8 mouse cellular contexts compared by ENCODE assay signal in the genomic region with DNA sequence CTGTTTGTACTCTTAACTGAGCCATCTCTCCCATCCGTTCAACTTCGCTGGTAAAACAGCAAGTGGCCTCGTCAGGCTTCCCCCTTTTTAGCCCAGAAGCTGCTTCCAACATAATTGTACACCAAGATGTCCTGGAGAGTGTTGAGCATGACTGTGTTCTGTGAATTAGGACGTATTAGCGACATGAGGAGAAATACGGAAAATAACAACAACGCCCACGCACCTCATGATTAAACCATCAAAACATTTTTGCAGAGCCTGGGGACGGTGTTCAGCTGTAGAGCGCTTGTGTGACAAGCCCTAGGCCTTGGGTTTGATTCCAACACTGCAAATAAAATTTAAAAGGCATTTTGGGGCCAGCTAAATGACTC. TPM values are rescaled to one million over a fixed set of nuclear protein-coding genes. Genes with fewer than 3 reads are reported as not detected.
DNase-seq lines count a peak whose midpoint lies in the region; ATAC-seq and TF ChIP-seq lines count a peak whose summit lies in the region.

No protein-coding gene starts in this region.

- no peak for ATAC-seq in forebrain, embryonic 12.5 days (ENCODE audit: low FRiP score)
- ATAC-seq in intestine, embryonic 14.5 days (replicated peaks; ENCODE audit: low FRiP score, low TSS enrichment, low read depth), result no peak
- ATAC-seq in midbrain, embryonic 11.5 days (ENCODE audit: low FRiP score), result no peak

- H3K9ac ChIP-seq in MEL (ENCODE audit: control insufficient read depth, low read depth, low read length, poor library complexity, severe bottlenecking), result peak overlapping the region; percentile 86
- H3K9ac ChIP-seq in forebrain, embryonic 12.5 days, result peak overlapping the region; percentile 96; the same call in 1 of the 2 replicates
- H3K9ac ChIP-seq in intestine, embryonic 14.5 days (ENCODE audit: low read length), result peak overlapping the region; percentile 94
- H3K9ac ChIP-seq in midbrain, embryonic 11.5 days (ENCODE audit: low read length), result peak overlapping the region; percentile 95

- peak; percentile 63 to 76 for DNase-seq in heart, adult 18-20 months
- no peak for DNase-seq in heart, postnatal 25 days (ENCODE audit: low spot score)
- peak; percentile 74 for DNase-seq in MEL (ENCODE audit: low read depth, low spot score)
- no peak for DNase-seq in intestine, embryonic 14.5 days (ENCODE audit: low spot score)
- no peak for DNase-seq in midbrain, embryonic 11.5 days (ENCODE audit: low spot score, missing footprints)
- no peak for DNase-seq in embryo, embryonic 10 days (ENCODE audit: low spot score)
- DNase-seq in ovary, adult 18-20 months (ENCODE audit: low spot score), result no peak

- WGBS in forebrain, embryonic 12.5 days, result 22% methylated on average over 10 of the region's 10 CpGs
- 28% methylated on average over 10 of the region's 10 CpGs for WGBS in intestine, embryonic 14.5 days
- WGBS in midbrain, embryonic 11.5 days, result 27% methylated on average over 10 of the region's 10 CpGs

- TF ChIP-seq EP300 in MEL (IDR thresholded peaks at IDR 0.05; ENCODE audit: low read depth in 1 of 2, low read length in 2 of 2), result no peak

- peak overlapping the region; percentile 85 for H3K27ac ChIP-seq in MEL (ENCODE audit: control insufficient read depth, low read depth, low read length)
- peak overlapping the region; percentile 92 for H3K27ac ChIP-seq in forebrain, embryonic 12.5 days
- peak overlapping the region; percentile 96 for H3K27ac ChIP-seq in intestine, embryonic 14.5 days (ENCODE audit: low read depth)
- H3K27ac ChIP-seq in midbrain, embryonic 11.5 days (ENCODE audit: low read depth, low read length), result peak overlapping the region; percentile 91

- TF ChIP-seq POLR2A in MEL (IDR thresholded peaks at IDR 0.05; ENCODE audit: control insufficient read depth in 1 of 2, insufficient read depth in 1 of 2, low read depth in 1 of 2, low read length in 2 of 2, poor library complexity in 1 of 2), result no peak

- H3K4me1 ChIP-seq in MEL (ENCODE audit: control insufficient read depth in 1 of 2, insufficient read depth in 2 of 2, low read length in 2 of 2), result peaks cover 8 to 21% of the 10 kb centered on the region in 2 experiments
- H3K4me1 ChIP-seq in forebrain, embryonic 12.5 days, result peaks cover 18% of the 10 kb centered on the region
- H3K4me1 ChIP-seq in intestine, embryonic 14.5 days (replicated peaks; ENCODE audit: control insufficient read depth, insufficient read depth, low read length), result peaks cover 14% of the 10 kb centered on the region
- H3K4me1 ChIP-seq in midbrain, embryonic 11.5 days (ENCODE audit: control insufficient read depth, insufficient read depth, low read length), result peaks cover 6% of the 10 kb centered on the region; the same call in 1 of the 2 replicates

- H3K79me2 ChIP-seq in MEL (ENCODE audit: control insufficient read depth, insufficient read depth, low read length, poor library complexity), result peaks cover 10% of the 10 kb centered on the region

- no peak for TF ChIP-seq CTCF in MEL (IDR thresholded peaks at IDR 0.05 in 2 of 3, conservative IDR thresholded peaks at IDR 0.05 in 1 of 3; ENCODE audit: control insufficient read depth in 1 of 3, insufficient read depth in 1 of 3, low read depth in 2 of 3, low read length in 3 of 3, poor library complexity in 1 of 3, severe bottlenecking in 1 of 3)

- peaks cover 0 to 18% of the 10 kb centered on the region in 2 experiments; a peak in 2 of 4 replicates for H3K36me3 ChIP-seq in MEL (ENCODE audit: control insufficient read depth in 1 of 2, insufficient read depth in 2 of 2, low read length in 2 of 2)
- H3K36me3 ChIP-seq in forebrain, embryonic 12.5 days (replicated peaks), result no peaks in the 10 kb centered on the region
- no peaks in the 10 kb centered on the region for H3K36me3 ChIP-seq in intestine, embryonic 14.5 days (ENCODE audit: control insufficient read depth, insufficient read depth, low read length)
- no peaks in the 10 kb centered on the region for H3K36me3 ChIP-seq in midbrain, embryonic 11.5 days (ENCODE audit: control insufficient read depth, insufficient read depth, low read length)

- peak overlapping the region; percentile 81 for H3K4me2 ChIP-seq in forebrain, embryonic 12.5 days
- peak overlapping the region; percentile 67 for H3K4me2 ChIP-seq in intestine, embryonic 14.5 days (ENCODE audit: low read length)
- peak overlapping the region; percentile 55 for H3K4me2 ChIP-seq in midbrain, embryonic 11.5 days

- peak overlapping the region; percentile 69 to 89 for H3K4me3 ChIP-seq in MEL (ENCODE audit: control insufficient read depth in 1 of 2, insufficient read depth in 1 of 2, low read depth in 2 of 2, low read length in 2 of 2)
- H3K4me3 ChIP-seq in forebrain, embryonic 12.5 days (replicated peaks), result peak overlapping the region; percentile 77
- H3K4me3 ChIP-seq in intestine, embryonic 14.5 days (ENCODE audit: low read depth, low read length), result peak overlapping the region; percentile 85
- H3K4me3 ChIP-seq in midbrain, embryonic 11.5 days (ENCODE audit: low read depth, low read length), result peak overlapping the region; percentile 83

- intact Hi-C loops in heart, postnatal 25 days (cut with DNase I), result loop anchor here (5.0 to 10.0 kb wide), 2 partner anchors 57 to 304 kb away; a partner anchor contains a TSS

- H3K27me3 ChIP-seq in MEL (ENCODE audit: control insufficient read depth in 1 of 2, insufficient read depth in 2 of 2, low read length in 2 of 2), result no peaks in the 10 kb centered on the region
- no peaks in the 10 kb centered on the region for H3K27me3 ChIP-seq in forebrain, embryonic 12.5 days
- H3K27me3 ChIP-seq in intestine, embryonic 14.5 days (replicated peaks; ENCODE audit: control insufficient read depth, insufficient read depth, low read length), result no peaks in the 10 kb centered on the region
- no peaks in the 10 kb centered on the region for H3K27me3 ChIP-seq in midbrain, embryonic 11.5 days (ENCODE audit: control insufficient read depth, insufficient read depth, low read length)

- no peaks in the 10 kb centered on the region for H3K9me3 ChIP-seq in MEL (replicated peaks; ENCODE audit: insufficient read depth, low read length)
- no peaks in the 10 kb centered on the region for H3K9me3 ChIP-seq in forebrain, embryonic 12.5 days
- H3K9me3 ChIP-seq in intestine, embryonic 14.5 days (ENCODE audit: control insufficient read depth, low read length), result no peaks in the 10 kb centered on the region
- no peaks in the 10 kb centered on the region for H3K9me3 ChIP-seq in midbrain, embryonic 11.5 days (ENCODE audit: control insufficient read depth, low read length)

- no peak for TF ChIP-seq RAD21 in MEL (IDR thresholded peaks at IDR 0.05; ENCODE audit: low read depth, low read length)

TF ChIP-seq in MEL, 35 proteins besides CTCF, POLR2A, EP300 and RAD21:
- TF ChIP-seq MAFK (IDR thresholded peaks at IDR 0.05; ENCODE audit: borderline replicate concordance, low read depth, low read length) (no peak), MYC (IDR thresholded peaks at IDR 0.05; ENCODE audit: low read depth, low read length) (no peak), CHD1 (IDR thresholded peaks at IDR 0.05; ENCODE audit: low read depth, low read length) (no peak), TBP (IDR thresholded peaks at IDR 0.05; ENCODE audit: low read depth, low read length) (0 out of 2 replicates have a peak, but pooled peaks have one; percentile 7), RCOR1 (IDR thresholded peaks at IDR 0.05; ENCODE audit: low read depth, low read length) (no peak), SMC3 (IDR thresholded peaks at IDR 0.05; ENCODE audit: low read depth, low read length) (no peak), ETS1 (IDR thresholded peaks at IDR 0.05; ENCODE audit: low read depth, low read length) (no peak), MYB (IDR thresholded peaks at IDR 0.05; ENCODE audit: low read depth, low read length) (no peak), GATA1 (IDR thresholded peaks at IDR 0.05; ENCODE audit: low read depth, low read length) (0 out of 2 replicates have a peak, but pooled peaks have one; percentile 37)
TF ChIP-seq in MEL: peak in this region for 2.

RNA-seq across cellular contexts. Expression of a gene that starts 0.5 kb away (rescaled TPM):
- total RNA-seq in heart, adult 18-20 months (2021), result 10 to 100 TPM; 10.3 to 11.8 TPM
- total RNA-seq in heart, postnatal 25 days (2021), result 10 to 100 TPM; 14.3 to 15.7 TPM
- total RNA-seq in MEL (2012; rRNA removed), result 4.2 and 5.0 TPM in 2 replicates
- polyA plus RNA-seq in MEL (2012; ENCODE audit: insufficient read depth in 1 of 2, insufficient read length in 2 of 2, low read depth in 1 of 2, low replicate concordance in 2 of 2, missing spikeins in 1 of 2), result 10 to 100 TPM in 1 of 2 experiments, not detected in 1; 15.8 TPM
- polyA plus RNA-seq in forebrain, embryonic 12.5 days (2016; fragmentation: Nextera tagmentation; extraction: Ambion mirVana), result 12.3 and 12.6 TPM in 2 replicates
- polyA plus RNA-seq in intestine, embryonic 14.5 days (2014; fragmentation: Nextera tagmentation; extraction: Ambion mirVana), result 19.6 and 19.8 TPM in 2 replicates
- polyA plus RNA-seq in midbrain, embryonic 11.5 days (2014; fragmentation: Nextera tagmentation; extraction: Ambion mirVana), result 7.9 and 9.2 TPM in 2 replicates

Comparison
In these comparisons a context has a peak if more than half of its experiments do, and no peak if none do; other contexts are left out.
1. DNase-seq: peak in heart, adult 18-20 months (2 of 2) and MEL (single experiment); none in heart, postnatal 25 days (single experiment), intestine, embryonic 14.5 days (single experiment), midbrain, embryonic 11.5 days (single experiment), embryo, embryonic 10 days (single experiment) and ovary, adult 18-20 months (single experiment).
2. Peak in every context shown above with its lines, with median percentiles within 50 percentile points of each other: H3K27ac ChIP-seq, H3K4me3 ChIP-seq, H3K9ac ChIP-seq and H3K4me2 ChIP-seq.